Mouse (Mus musculus) cerebellum, adult 8-10 months (tissue): ENCODE results near the gene Lyar.
A peak's percentile ranks its signal among the peaks of the same experiment; 100 is the strongest.

Experiments
- DNase-seq: peaks from one replicate; pipeline ENCODE4 v3.0.0; 2022

Lyar gene

DNA sequence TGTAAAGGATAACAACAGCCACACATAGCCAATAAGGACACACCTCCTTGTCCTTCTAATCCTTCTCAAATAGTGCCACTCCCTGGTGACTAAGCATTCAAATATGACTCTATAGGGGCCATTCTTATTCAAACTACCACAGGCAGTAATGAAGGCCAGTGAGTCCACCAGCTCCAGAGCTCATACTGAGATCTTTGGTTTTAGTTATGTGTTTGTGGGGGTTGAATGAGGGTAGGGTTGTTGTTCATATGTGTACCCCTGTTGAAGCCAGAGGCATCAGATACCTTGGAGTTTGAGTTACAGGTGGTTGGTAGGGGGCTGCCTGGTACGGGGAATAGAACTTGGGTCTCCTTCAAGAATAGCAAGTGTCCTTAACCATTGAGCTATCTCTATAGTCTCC, 36.3 kb downstream of the Lyar start:
- no peak for DNase-seq

DNA sequence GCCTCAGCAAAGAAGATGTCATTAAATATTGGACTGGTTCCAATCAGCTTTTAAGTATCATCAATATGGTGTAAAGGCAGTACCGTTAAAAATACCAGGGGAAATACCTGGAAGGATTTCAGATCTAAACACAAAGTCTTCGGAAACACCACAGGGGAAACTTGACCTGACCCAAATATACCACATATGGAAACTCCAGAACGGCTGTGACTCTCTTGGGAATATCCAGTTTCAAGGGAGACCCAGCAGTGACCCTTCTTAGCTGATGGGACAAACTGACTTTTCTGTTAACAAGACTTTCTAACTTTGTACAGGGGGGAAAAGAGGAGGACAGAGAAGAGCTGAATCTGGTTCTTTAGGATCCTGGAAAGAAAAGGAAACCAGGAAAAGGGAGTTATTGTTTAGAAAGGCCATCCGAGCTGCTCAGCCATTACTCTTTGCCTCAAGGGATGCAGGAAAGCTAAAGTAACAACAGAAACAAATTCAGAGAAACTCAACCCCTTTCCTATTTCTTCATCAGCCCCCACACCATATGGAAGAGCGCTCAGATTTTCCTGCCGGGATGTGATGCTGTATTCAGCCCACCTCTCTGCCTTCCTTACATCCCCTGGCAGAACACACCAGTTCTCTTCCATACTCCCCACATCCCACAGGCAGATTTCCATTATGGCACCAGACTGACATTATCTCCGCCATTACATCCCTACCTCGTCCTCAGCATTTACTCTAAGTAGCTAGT, 37.9 kb downstream of the Lyar start:
- DNase-seq = no peak

DNA sequence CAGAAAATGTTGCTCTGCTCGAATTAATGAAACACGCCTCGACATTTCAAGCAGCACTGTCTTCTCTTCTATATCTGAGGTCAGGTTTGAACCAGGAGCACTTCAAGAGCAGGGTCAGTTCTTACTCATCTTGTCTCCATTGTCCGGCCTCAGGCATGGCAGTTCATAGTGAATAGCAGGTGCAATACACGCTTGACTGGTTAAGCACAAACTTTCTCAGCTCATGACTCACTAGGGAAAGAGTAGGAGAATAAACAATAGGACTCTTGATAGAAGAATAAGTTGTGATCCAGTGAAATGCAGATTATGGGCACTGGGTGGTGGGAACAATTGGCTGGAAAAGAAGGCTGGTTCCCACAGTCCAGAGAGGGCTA, 38.5 kb downstream of the Lyar start:
- DNase-seq = no peak

DNA sequence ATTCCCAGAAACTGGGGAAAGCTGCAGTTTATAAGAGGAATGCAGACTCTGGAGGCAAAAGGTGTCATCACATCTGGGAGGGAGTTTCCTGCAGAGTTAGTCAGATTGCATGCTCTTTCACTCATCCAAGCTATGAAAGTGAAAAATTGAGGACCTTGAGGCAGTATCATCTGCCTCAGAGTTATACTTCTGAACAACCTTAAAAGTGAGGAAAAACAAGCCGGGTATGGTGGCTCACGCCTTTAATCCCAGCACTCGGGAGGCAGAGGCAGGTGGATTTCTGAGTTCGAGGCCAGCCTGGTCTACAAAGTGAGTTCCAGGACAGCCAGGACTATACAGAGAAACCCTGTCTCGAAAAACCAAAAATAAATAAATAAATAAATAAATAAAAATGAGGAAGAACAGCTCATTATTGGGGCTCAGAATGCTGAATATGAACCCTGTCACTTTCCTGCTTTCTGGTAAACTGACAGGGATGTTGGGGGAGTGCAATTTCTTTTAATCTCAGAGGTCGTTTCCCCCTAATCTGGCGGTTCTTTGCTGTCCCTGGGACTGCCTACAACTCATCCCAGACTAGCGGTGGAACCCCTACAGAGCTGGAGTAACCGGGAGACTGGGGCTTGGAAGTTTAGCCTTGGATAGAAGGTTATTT, 39.3 kb downstream of the Lyar start:
- no peak for DNase-seq

DNA sequence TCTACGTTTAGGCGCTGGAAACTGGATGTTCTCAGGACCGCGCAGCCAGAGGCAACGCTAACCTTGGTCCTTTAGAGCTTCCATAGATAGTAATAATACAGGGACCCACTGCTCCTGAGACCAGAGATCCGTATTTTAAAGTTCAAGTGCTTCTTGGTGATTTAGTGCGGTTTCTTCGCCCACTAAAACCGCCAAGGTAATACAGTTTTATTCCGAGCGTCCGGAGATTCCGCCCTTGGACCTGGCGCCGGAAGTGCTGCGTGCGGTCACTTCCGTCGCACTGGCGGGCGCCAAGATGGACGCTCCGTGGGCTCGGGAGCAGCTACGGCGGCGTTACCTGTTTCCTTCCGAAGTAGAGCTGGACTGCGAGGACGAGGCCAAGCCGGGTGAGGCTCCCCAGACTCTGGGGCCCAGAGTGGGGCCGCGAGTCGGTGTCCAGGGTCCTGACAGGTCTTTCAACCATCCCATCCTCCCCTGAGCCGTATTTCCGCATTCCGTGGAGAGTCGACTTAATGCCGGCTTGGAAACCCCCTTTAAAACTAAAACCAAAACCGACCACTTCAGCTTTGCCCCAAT, 39.9 kb downstream of the Lyar start, which contains the start of gene Tmem128:
TSS of gene Tmem128 (plus strand) at position 79 of the 576 bp plus-strand sequence.
- peak; percentile 70 for DNase-seq

DNA sequence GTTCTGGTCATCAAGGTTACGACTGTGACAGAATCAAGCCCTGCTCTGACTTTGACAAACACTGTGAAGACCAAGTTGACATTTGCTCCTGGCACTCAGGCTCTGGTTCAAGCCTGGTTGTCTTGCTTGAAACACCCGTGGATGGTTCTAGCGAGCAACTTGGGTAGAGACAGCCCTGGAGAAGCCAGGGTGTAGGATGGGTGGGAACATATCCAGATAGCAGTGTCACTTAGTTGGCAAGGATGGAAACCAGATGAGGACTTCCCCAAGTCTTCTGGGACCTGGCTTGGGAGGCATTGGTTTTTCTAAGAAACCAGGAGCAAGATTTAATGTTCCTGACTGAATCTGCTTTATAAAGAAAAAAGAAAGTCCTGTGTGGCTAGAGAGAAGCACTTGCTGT, 50.7 kb downstream of the Lyar start:
- no peak for DNase-seq

DNA sequence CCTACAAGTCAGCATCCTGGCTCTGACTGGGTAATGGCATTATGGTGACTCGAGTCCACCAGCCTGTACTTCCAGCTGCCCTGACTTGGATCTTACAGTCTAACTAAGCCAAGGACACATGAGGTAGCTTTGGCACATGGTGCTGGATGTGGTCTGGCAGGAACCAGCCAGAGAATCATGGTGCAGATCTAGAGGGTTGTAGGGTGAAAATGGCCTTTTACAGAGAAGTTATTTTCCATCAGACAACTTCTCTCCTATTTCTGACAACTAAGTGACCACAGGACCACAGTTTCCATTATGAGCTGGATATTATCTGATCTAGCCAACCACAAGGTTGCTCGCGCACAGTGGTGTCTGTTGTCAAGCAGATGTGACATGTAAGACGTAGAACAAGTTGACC, 53.6 kb downstream of the Lyar start:
- no peak for DNase-seq

DNA sequence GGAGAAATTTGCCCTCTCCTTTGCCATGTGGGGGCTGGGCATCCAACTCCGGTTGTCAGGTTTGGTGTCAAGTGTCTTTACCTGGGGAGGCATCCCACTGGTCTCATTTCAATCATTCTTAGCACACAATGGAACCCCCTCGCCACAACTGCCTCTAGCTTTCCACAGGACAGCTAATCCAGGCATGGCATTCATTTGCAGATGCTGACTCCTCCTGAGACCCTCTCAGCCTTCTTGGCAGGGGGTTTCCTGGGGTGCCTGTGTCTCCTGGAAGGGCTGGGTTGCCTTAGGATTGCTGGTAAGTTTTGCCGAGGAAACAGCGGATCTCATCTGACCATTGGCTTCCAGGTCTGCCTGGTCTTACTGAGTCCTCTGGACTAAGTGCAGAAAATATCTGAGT, 55.5 kb downstream of the Lyar start, which contains the start of gene Otop1:
TSS of gene Otop1 (plus strand) at position 202 of the 400 bp plus-strand sequence.
- no peak for DNase-seq

DNA sequence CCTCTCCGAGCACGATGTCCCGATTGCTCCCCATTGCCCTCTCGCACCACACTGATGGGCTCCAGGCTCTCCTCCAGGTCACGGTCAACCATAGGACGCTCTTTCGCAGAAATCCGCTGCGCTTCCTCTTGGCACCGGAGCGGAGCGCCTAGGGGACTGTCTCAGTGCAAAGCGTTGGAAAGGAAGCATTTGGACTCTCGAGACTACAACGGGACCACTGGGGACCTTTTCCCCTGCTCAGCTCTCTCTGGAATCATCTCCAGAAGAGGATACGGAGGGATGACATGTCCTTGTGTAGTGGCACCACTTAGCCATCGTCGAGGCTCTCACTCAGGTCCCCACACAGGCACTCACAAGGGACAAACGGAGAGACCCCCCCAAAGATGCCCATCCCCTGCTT, 56.2 kb downstream of the Lyar start:
- no peak for DNase-seq

DNA sequence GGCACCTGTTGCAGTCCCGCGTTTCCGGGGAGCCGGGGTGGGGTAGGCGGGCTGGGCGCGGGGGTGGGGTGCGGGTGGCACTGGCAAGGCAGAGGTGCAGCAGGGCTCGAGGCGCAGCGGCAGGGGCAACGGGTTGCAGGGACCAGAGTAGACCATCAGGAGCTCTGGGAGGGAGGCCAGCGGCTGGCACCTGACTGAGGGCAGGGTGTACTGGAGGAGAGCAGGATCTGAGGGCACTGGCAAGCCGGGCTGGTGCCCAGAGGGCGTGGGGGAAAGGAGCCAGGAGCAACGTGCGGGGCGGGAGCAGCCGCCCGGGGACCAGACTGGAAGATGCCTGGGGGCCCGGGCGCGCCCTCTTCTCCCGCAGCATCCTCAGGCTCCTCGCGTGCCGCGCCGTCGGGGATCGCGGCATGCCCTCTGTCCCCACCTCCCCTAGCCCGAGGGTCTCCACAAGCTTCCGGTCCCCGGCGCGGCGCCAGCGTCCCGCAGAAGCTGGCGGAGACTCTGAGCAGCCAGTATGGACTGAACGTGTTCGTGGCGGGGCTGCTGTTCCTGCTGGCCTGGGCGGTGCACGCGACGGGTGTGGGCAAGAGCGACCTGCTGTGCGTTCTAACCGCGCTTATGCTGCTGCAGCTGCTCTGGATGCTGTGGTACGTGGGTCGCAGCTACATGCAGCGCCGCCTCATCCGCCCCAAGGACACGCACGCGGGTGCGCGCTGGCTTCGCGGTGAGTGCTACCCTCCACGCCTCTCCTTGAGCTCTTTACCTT, 57.0 kb downstream of the Lyar start:
- no peak for DNase-seq

DNA sequence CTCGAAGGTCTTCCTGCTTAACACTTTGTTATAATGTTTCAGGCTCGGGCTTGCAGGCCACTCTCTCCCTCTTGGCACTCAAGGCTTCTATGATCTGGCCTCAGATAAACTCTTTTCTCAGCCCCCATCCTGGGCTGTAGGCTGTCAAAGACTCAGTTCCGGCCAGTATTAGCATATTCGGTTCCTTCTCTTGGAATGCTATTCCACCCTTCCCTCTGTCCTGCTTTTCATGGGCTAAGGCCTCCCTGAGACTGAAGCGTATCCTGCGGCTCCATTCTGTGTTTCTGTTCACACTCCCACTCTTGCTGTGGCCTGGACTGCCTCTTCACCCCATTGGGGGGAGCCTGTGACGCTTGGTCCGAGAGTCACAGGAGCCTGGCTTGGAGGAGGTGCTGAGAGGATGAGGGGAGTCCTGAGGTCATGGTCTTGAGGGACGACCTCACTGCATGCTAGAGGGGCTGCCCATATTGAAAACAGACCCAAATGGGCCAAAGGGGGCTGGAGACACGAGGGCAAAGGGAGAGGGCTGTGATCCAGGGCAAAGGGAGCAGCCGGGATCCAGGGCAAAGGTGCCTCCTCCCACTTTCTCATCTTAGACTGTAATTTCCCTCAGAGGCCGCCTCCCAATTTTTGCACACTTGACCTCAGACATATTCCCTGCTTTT, 57.8 kb downstream of the Lyar start:
- no peak for DNase-seq

DNA sequence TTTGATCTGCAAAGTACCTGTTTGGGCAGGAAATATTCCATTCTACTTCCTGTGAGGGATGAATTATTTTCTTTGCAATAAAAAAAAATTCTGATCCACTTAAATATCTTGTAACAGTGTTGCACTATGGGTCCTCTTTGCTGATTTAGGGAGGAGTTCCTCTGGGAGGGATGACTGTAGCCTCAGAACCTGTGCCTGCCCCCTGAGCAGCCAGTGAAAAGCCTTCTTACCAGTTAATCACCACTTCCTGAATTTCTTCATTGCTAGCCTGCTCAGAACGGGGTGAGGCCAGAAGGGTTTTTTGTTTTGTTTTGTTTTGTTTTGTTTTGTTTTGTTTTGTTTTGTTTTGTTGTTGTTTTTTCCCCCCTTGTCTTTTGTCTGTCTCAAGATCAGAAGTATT, 59.8 kb downstream of the Lyar start:
- no peak for DNase-seq
